Mouse (Mus musculus): ENCODE results near the gene Gm26920.

GRCm38 (mm10) chr7:30031379-30031778, 58.8 kb downstream of the Gm26920 start:
- TF ChIP-seq POLR2A (IDR thresholded peaks at IDR 0.05; ENCODE audit: borderline replicate concordance, extremely low read depth, insufficient read depth, insufficient read length, poor library complexity, severe bottlenecking): no peak
- no peak for TF ChIP-seq CTCF (IDR thresholded peaks at IDR 0.05; ENCODE audit: borderline replicate concordance, extremely low read depth, insufficient read depth, insufficient read length)
